Mouse (Mus musculus): ENCODE results near the gene Bcorl1. TPM values are rescaled to one million over a fixed set of nuclear protein-coding genes. Genes with fewer than 3 reads are reported as not detected.

The Bcorl1 gene
- polyA plus RNA-seq, 1 experiment from 2014 or later: 7.9 TPM

- Histone ChIP-seq H3K4me1 (ENCODE audit: control insufficient read depth, insufficient read depth, low read length) (no peaks in the 10 kb centered on the region), H3K27ac (replicated peaks; ENCODE audit: low read depth, low read length) (no peak overlapping the region), H3K9me3 (ENCODE audit: control insufficient read depth, low read length) (no peaks in the 10 kb centered on the region), H3K4me3 (replicated peaks; ENCODE audit: low read depth, low read length) (no peak overlapping the region), H3K27me3 (ENCODE audit: control insufficient read depth, insufficient read depth, low read length) (peaks cover 9% of the 10 kb centered on the region; the same call in 1 of the 2 replicates), H3K4me2 (ENCODE audit: low read length) (no peak overlapping the region), H3K36me3 (ENCODE audit: control insufficient read depth, insufficient read depth, low read length) (no peaks in the 10 kb centered on the region), H3K9ac (replicated peaks; ENCODE audit: low read length) (no peak overlapping the region)
- 76% methylated on average over 6 of the region's 6 CpGs for WGBS
- DNase-seq: no peak
- ATAC-seq (ENCODE audit: low FRiP score, low TSS enrichment): no peak
Observed at GRCm38 (mm10) chrX:48456956-48457355, 115.8 kb downstream of the Bcorl1 start.

Other genes with a start within 250 kb of the Bcorl1 start
- 0.08 and 0.75 TPM in 2 replicates for gene Xpnpep2, start 232.6 kb upstream of the Bcorl1 start, polyA plus RNA-seq (2014; fragmentation: Nextera tagmentation; extraction: Ambion mirVana)
- gene Sash3, start 194.9 kb upstream of the Bcorl1 start, polyA plus RNA-seq (2014; fragmentation: Nextera tagmentation; extraction: Ambion mirVana): 0.39 and 1.2 TPM in 2 replicates
- gene Zdhhc9, start 132.5 kb upstream of the Bcorl1 start, polyA plus RNA-seq (2014; fragmentation: Nextera tagmentation; extraction: Ambion mirVana): 7.8 and 12.5 TPM in 2 replicates
- gene Utp14a, start 84.5 kb upstream of the Bcorl1 start, polyA plus RNA-seq (2014; fragmentation: Nextera tagmentation; extraction: Ambion mirVana): 14.3 and 16.6 TPM in 2 replicates
- 0.20 and 0.95 TPM in 2 replicates for gene Elf4, start 121.8 kb downstream of the Bcorl1 start, polyA plus RNA-seq (2014; fragmentation: Nextera tagmentation; extraction: Ambion mirVana)
- gene Aifm1, start 172.2 kb downstream of the Bcorl1 start, polyA plus RNA-seq (2014; fragmentation: Nextera tagmentation; extraction: Ambion mirVana): 28.5 and 38.8 TPM in 2 replicates
- 86.7 and 113 TPM in 2 replicates for gene Rab33a, start 177.9 kb downstream of the Bcorl1 start, polyA plus RNA-seq (2014; fragmentation: Nextera tagmentation; extraction: Ambion mirVana)

All from midbrain, embryonic 14.5 days (tissue).